Mouse (Mus musculus) embryonic facial prominence, embryonic 15.5 days (tissue): Measurements from ENCODE around the gene Ppox. TPM values are rescaled to one million over a fixed set of nuclear protein-coding genes. Genes with fewer than 3 reads are reported as not detected.
A peak's percentile ranks its signal among the peaks of the same experiment; 100 is the strongest.
"Not testable (repeated sequence)": the region's sequence is repeated elsewhere in the genome, so short reads cannot be mapped to it uniquely, and the experiment has no call there.

ENCODE experiments used
- ATAC-seq: fragments of 200-750 bp; cut with Nextera tagmentation; 2 replicates; pipeline ENCODE4 v1.8.0; 2017; ENCODE audit warnings: low read depth, moderate TSS enrichment; ENCODE audit not compliant: insufficient number of reproducible peaks, low FRiP score, low TSS enrichment
- H3K27ac ChIP-seq: fragments of 300-500 bp; sonication (generic); replicated peaks from 2 replicates; pipeline ENCODE4 v1.5.1; 2015; ENCODE audit warnings: mild to moderate bottlenecking, inconsistent platforms
- H3K27me3 ChIP-seq: fragments of 300-500 bp; sonication (generic); 2 replicates; pipeline ENCODE4 v1.6.1; 2015; ENCODE audit warnings: inconsistent platforms
- H3K36me3 ChIP-seq: fragments of 300-500 bp; sonication (generic); 2 replicates; pipeline ENCODE4 v1.6.1; 2015; ENCODE audit warnings: mild to moderate bottlenecking, inconsistent platforms
- H3K4me1 ChIP-seq: fragments of 300-500 bp; sonication (generic); 2 replicates; pipeline ENCODE4 v1.6.1; 2015; ENCODE audit warnings: inconsistent platforms
- H3K4me2 ChIP-seq: fragments of 300-500 bp; sonication (generic); replicated peaks from 2 replicates; pipeline ENCODE4 v1.6.1; 2015; ENCODE audit warnings: mild to moderate bottlenecking, inconsistent platforms
- H3K4me3 ChIP-seq: fragments of 300-500 bp; sonication (generic); replicated peaks from 2 replicates; pipeline ENCODE4 v1.5.1; 2015; ENCODE audit warnings: mild to moderate bottlenecking, inconsistent platforms
- H3K9ac ChIP-seq: fragments of 300-500 bp; sonication (generic); 2 replicates; pipeline ENCODE4 v1.6.1; 2015; ENCODE audit warnings: inconsistent platforms
- H3K9me3 ChIP-seq: fragments of 300-500 bp; sonication (generic); replicated peaks from 2 replicates; pipeline ENCODE4 v1.6.1; 2016; ENCODE audit warnings: inconsistent platforms
- WGBS: fragments of 180-500 bp; shearing (Covaris S2); methylation state at CpG from one replicate; pipeline ENCODE4 v1.1.7; 2015; 5-methylcytosine and 5-hydroxymethylcytosine counted together
- polyA plus RNA-seq: library from polyadenylated mRNA; unstranded; fragments of >200 nt; fragmentation: Nextera tagmentation; extraction: Ambion mirVana; gene quantifications from 2 replicates; pipeline ENCODE4 v1.2.1, GENCODE M21; 2015

The Ppox gene
- polyA plus RNA-seq, 1 experiment from 2014 or later = 58.2 TPM

GRCm38 (mm10) chr1:171250680-171251593, 30.0 kb downstream of the Ppox start, which contains the start of gene Ndufs2:
Ndufs2 (minus strand) TSS chr1:171251388.
- ATAC-seq = 0 out of 2 replicates have a peak, but pooled peaks have one; percentile 13
- Histone ChIP-seq H3K27me3 (no peaks in the 10 kb centered on the region), H3K4me3 (peak within 1 kb of the TSS; percentile 50), H3K9ac (peak within 1 kb of the TSS; percentile 31), H3K36me3 (peaks cover 17% of the 10 kb centered on the region), H3K9me3 (no peaks in the 10 kb centered on the region), H3K27ac (peak within 1 kb of the TSS; percentile 97), H3K4me2 (peak within 1 kb of the TSS; percentile 74), H3K4me1 (peaks cover 73% of the 10 kb centered on the region)
- WGBS = 8% methylated on average over 26 of the region's 26 CpGs

- Histone ChIP-seq H3K4me3 (peak within 1 kb of the TSS; percentile 50), H3K9me3 (no peaks in the 10 kb centered on the region), H3K4me2 (peak within 1 kb of the TSS; percentile 74), H3K27me3 (no peaks in the 10 kb centered on the region), H3K36me3 (peaks cover 16% of the 10 kb centered on the region), H3K27ac (peak within 1 kb of the TSS; percentile 97), H3K9ac (peak within 1 kb of the TSS; percentile 31), H3K4me1 (peaks cover 79% of the 10 kb centered on the region)
- WGBS = 11% methylated on average over 5 of the region's 5 CpGs
- no peak for ATAC-seq
Measured at GRCm38 (mm10) chr1:171249913-171250600, 30.9 kb downstream of the Ppox start, which contains the start of gene Adamts4. Adamts4 (plus strand) TSS chr1:171250421.

- Histone ChIP-seq H3K27me3 (no peaks in the 10 kb centered on the region), H3K9ac (no peak overlapping the region), H3K4me3 (no peak overlapping the region), H3K9me3 (no peaks in the 10 kb centered on the region), H3K4me1 (peaks cover 74% of the 10 kb centered on the region), H3K27ac (peak overlapping the region; percentile 97), H3K36me3 (peaks cover 13% of the 10 kb centered on the region), H3K4me2 (no peak overlapping the region)
- WGBS = 40% methylated on average over 3 of the region's 3 CpGs
- no peak for ATAC-seq
Measured at GRCm38 (mm10) chr1:171248386-171249226, 32.4 kb downstream of the Ppox start.

GRCm38 (mm10) chr1:171247916-171248315, 33.1 kb downstream of the Ppox start:
- Histone ChIP-seq H3K4me3 (peak overlapping the region; percentile 59), H3K9me3 (no peaks in the 10 kb centered on the region), H3K4me2 (peak overlapping the region; percentile 67), H3K4me1 (peaks cover 68% of the 10 kb centered on the region), H3K27me3 (no peaks in the 10 kb centered on the region), H3K9ac (no peak overlapping the region), H3K27ac (peak overlapping the region; percentile 97), H3K36me3 (peaks cover 18% of the 10 kb centered on the region)
- ATAC-seq = no peak
- WGBS = 10% methylated on average over 4 of the region's 4 CpGs

GRCm38 (mm10) chr1:171247453-171247841, 33.5 kb downstream of the Ppox start:
- Histone ChIP-seq H3K36me3 (peaks cover 23% of the 10 kb centered on the region), H3K4me2 (peak overlapping the region; percentile 67), H3K9me3 (no peaks in the 10 kb centered on the region), H3K27me3 (no peaks in the 10 kb centered on the region), H3K4me3 (peak overlapping the region; percentile 59), H3K9ac (no peak overlapping the region), H3K27ac (peak overlapping the region; percentile 97), H3K4me1 (peaks cover 63% of the 10 kb centered on the region)
- ATAC-seq = no peak
- 7% methylated on average over 13 of the region's 13 CpGs for WGBS

- peak; percentile 87 for ATAC-seq
- peaks cover 57% of the 10 kb centered on the region for H3K4me1 ChIP-seq
- peak overlapping the region; percentile 59 for H3K4me3 ChIP-seq
- H3K27me3 ChIP-seq = no peaks in the 10 kb centered on the region
- H3K27ac ChIP-seq = peak overlapping the region; percentile 97
- H3K4me2 ChIP-seq = peak overlapping the region; percentile 67
- WGBS = under 1% methylated on average over 41 of the region's 41 CpGs
- peak overlapping the region; percentile 63 for H3K9ac ChIP-seq
- peaks cover 29% of the 10 kb centered on the region for H3K36me3 ChIP-seq
- H3K9me3 ChIP-seq = no peaks in the 10 kb centered on the region
Measured at GRCm38 (mm10) chr1:171246709-171247452, 34.1 kb downstream of the Ppox start.

GRCm38 (mm10) chr1:171245353-171245752, 35.6 kb downstream of the Ppox start:
- H3K27ac ChIP-seq = no peak overlapping the region
- no peaks in the 10 kb centered on the region for H3K27me3 ChIP-seq
- peaks cover 42% of the 10 kb centered on the region for H3K4me1 ChIP-seq
- H3K9me3 ChIP-seq = no peaks in the 10 kb centered on the region
- H3K4me2 ChIP-seq = no peak overlapping the region; the same call in 1 of the 2 replicates
- H3K36me3 ChIP-seq = peaks cover 43% of the 10 kb centered on the region
- ATAC-seq = no peak
- H3K4me3 ChIP-seq = no peak overlapping the region
- no peak overlapping the region for H3K9ac ChIP-seq
- 55% methylated on average over 8 of the region's 8 CpGs for WGBS

- not testable (repeated sequence) for ATAC-seq, H3K9ac ChIP-seq, H3K27ac ChIP-seq, H3K9me3 ChIP-seq, H3K4me2 ChIP-seq, H3K4me3 ChIP-seq, H3K27me3 ChIP-seq
- H3K4me1 ChIP-seq = peaks cover 11% of the 10 kb centered on the region
- H3K36me3 ChIP-seq = peaks cover 76% of the 10 kb centered on the region
- WGBS = 83% methylated on average over 12 of the region's 12 CpGs
Measured at GRCm38 (mm10) chr1:171241952-171242351, 39.0 kb downstream of the Ppox start.

GRCm38 (mm10) chr1:171240911-171241310, 40.1 kb downstream of the Ppox start:
- Histone ChIP-seq H3K27me3 (no peaks in the 10 kb centered on the region), H3K27ac (no peak overlapping the region), H3K9me3 (no peaks in the 10 kb centered on the region), H3K4me1 (peaks cover 6% of the 10 kb centered on the region), H3K4me3 (no peak overlapping the region), H3K36me3 (peaks cover 86% of the 10 kb centered on the region), H3K9ac (no peak overlapping the region), H3K4me2 (no peak overlapping the region)
- no peak for ATAC-seq
- 89% methylated on average over 10 of the region's 10 CpGs for WGBS

- Histone ChIP-seq H3K27ac (no peak overlapping the region), H3K27me3 (no peaks in the 10 kb centered on the region), H3K4me3 (no peak overlapping the region), H3K9ac (no peak overlapping the region), H3K4me1 (no peaks in the 10 kb centered on the region), H3K36me3 (peaks cover 89% of the 10 kb centered on the region), H3K4me2 (no peak overlapping the region), H3K9me3 (no peaks in the 10 kb centered on the region)
- no peak for ATAC-seq
- 74% methylated on average over 15 of the region's 15 CpGs for WGBS
Measured at GRCm38 (mm10) chr1:171239992-171240744, 40.8 kb downstream of the Ppox start.
